Mouse (Mus musculus): Measurements from ENCODE around the gene Uba6. TPM values are rescaled to one million over a fixed set of nuclear protein-coding genes. Genes with fewer than 3 reads are reported as not detected.

Uba6 gene
- 15.5 and 17.0 TPM in 2 replicates for polyA plus RNA-seq (2016; fragmentation: Nextera tagmentation; extraction: Ambion mirVana)

- Histone ChIP-seq H3K27me3 (ENCODE audit: poor library complexity, severe bottlenecking) (no peaks in the 10 kb centered on the region), H3K4me1 (peaks cover 8% of the 10 kb centered on the region), H3K36me3 (replicated peaks) (peaks cover 20% of the 10 kb centered on the region), H3K4me3 (peak within 1 kb of the TSS; percentile 80), H3K9me3 (no peaks in the 10 kb centered on the region), H3K27ac (peak within 1 kb of the TSS; percentile 94)
- DNase-seq (ENCODE audit: extremely low spot score, low spot score): peak; percentile 100
- WGBS: under 1% methylated on average over 67 of the region's 67 CpGs
Measured at GRCm38 (mm10) chr5:86172449-86173161, at the start of gene Uba6. Gene Uba6 (minus strand): TSS chr5:86172803.

DNA sequence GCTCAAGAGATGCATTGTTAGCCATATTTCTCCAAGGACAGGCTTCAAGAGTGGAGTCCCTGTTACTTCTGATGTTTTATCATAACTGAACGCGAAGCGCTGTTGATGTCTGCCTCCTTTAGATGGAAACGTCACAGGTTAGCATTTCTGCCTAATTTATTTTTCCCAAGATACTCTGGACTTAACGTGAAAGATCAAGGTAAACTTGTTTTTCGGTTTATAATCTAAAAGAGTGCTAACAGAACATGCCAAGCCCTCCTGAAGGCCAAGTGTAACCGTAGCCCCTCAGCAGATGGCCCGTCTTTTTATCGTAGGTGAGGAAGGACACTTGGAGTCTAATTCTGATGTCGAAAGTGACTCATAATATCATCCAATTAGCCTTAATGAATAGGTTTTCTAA lies 25.2 kb upstream of the Uba6 start, which contains the start of gene Gnrhr:
Gnrhr (minus strand) TSS at position 101 of the 400 bp plus-strand sequence.
- no peaks in the 10 kb centered on the region for H3K9me3 ChIP-seq
- H3K4me3 ChIP-seq: no peak within 1 kb of the TSS
- H3K4me1 ChIP-seq: no peaks in the 10 kb centered on the region
- 93% methylated on average over 10 of the region's 10 CpGs for WGBS
- no peaks in the 10 kb centered on the region for H3K36me3 ChIP-seq (replicated peaks)
- no peak within 1 kb of the TSS for H3K27ac ChIP-seq
- no peak for DNase-seq (ENCODE audit: extremely low spot score, low spot score)
- no peaks in the 10 kb centered on the region for H3K27me3 ChIP-seq (ENCODE audit: poor library complexity, severe bottlenecking)

GRCm38 (mm10) chr5:86191356-86191755 lies 18.8 kb upstream of the Uba6 start:
- WGBS: 30% methylated on average over 4 of the region's 4 CpGs
- H3K4me1 ChIP-seq: 0 out of 2 replicates have a peak, but pooled peaks cover 3% of the 10 kb centered on the region
- H3K9me3 ChIP-seq: no peaks in the 10 kb centered on the region
- no peak overlapping the region for H3K27ac ChIP-seq
- no peaks in the 10 kb centered on the region for H3K36me3 ChIP-seq (replicated peaks)
- no peak for DNase-seq (ENCODE audit: extremely low spot score, low spot score)
- H3K27me3 ChIP-seq (ENCODE audit: poor library complexity, severe bottlenecking): no peaks in the 10 kb centered on the region
- no peak overlapping the region for H3K4me3 ChIP-seq

DNA sequence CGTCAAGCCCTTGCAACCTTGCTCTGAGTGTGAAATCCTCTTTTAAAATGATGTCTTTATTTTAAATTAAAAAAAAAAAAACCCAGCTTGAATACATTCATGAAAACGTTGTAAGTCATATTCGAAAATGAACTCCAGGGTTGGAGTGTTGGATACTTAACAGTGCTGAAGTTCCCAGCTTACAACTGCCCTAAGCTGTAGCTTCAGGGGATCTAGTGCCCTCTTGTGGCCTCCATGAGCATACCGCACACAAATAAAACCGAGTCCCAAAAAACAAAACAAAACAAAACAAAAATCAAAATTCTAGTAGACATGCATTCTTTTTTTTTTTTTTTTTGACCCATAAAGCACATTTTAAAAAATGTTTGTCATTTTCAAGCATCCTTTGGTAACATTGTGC lies 18.2 kb upstream of the Uba6 start:
- Histone ChIP-seq H3K27me3 (ENCODE audit: poor library complexity, severe bottlenecking) (no peaks in the 10 kb centered on the region), H3K27ac (no peak overlapping the region), H3K36me3 (replicated peaks) (no peaks in the 10 kb centered on the region), H3K4me1 (0 out of 2 replicates have a peak, but pooled peaks cover 3% of the 10 kb centered on the region), H3K4me3 (no peak overlapping the region), H3K9me3 (no peaks in the 10 kb centered on the region)
- 22% methylated on average over 5 of the region's 5 CpGs for WGBS
- no peak for DNase-seq (ENCODE audit: extremely low spot score, low spot score)

DNA sequence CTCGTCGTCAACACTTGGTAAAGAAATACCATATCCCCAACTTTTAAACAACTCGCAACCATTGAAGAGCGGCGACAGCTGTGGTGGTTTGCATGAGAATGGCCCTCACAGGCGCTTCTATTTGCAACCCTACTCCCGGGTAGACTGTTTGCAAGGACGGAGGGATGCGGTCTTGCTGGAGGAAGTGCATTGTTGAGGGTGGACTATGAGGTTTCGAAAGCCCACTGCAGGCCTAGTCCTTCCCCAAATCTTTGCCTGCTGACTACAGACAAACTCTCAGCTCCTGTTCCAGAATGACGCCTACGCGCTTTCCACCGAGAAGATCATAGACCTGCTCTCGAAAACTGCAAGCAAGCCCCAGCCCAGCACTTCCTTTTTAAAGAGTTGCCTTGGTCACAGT lies 17.7 kb upstream of the Uba6 start:
- no peak overlapping the region for H3K27ac ChIP-seq
- DNase-seq (ENCODE audit: extremely low spot score, low spot score): no peak
- WGBS: 47% methylated on average over 15 of the region's 15 CpGs

GRCm38 (mm10) chr5:86187441-86187840 lies 14.8 kb upstream of the Uba6 start:
- Histone ChIP-seq H3K4me3 (no peak overlapping the region), H3K27me3 (ENCODE audit: poor library complexity, severe bottlenecking) (no peaks in the 10 kb centered on the region), H3K36me3 (replicated peaks) (no peaks in the 10 kb centered on the region), H3K4me1 (0 out of 2 replicates have a peak, but pooled peaks cover 3% of the 10 kb centered on the region), H3K27ac (no peak overlapping the region), H3K9me3 (no peaks in the 10 kb centered on the region)
- DNase-seq (ENCODE audit: extremely low spot score, low spot score): no peak
- 89% methylated on average over 6 of the region's 6 CpGs for WGBS

More for the DNA sequence above, 17.7 kb upstream of the Uba6 start:
- Histone ChIP-seq H3K27me3 (ENCODE audit: poor library complexity, severe bottlenecking) (no peaks in the 10 kb centered on the region), H3K36me3 (replicated peaks) (no peaks in the 10 kb centered on the region), H3K9me3 (no peaks in the 10 kb centered on the region), H3K4me1 (0 out of 2 replicates have a peak, but pooled peaks cover 3% of the 10 kb centered on the region), H3K4me3 (no peak overlapping the region)

DNA sequence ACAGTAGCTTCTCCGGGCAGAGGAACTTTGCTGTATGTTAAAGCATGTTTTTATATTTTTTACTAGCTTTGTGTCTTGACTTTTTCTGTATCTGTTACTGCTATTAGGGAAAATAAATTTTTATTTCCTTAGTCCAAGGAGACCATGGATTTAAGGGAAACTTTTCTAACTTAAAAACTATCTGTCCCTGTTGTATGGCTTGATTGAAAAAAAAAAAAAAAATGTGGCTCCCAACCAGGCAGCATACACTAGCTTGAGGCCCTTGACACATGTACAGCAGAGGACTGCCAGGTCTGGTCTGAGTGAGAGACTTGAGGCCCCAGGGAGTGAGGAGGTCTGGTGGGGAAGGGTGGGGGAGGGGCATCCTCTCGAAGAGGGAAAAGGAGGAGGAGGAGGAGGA lies 1.2 kb upstream of the Uba6 start:
- WGBS: 56% methylated on average over 2 of the region's 2 CpGs
- H3K27ac ChIP-seq: no peak overlapping the region
- no peak for DNase-seq (ENCODE audit: extremely low spot score, low spot score)

DNA sequence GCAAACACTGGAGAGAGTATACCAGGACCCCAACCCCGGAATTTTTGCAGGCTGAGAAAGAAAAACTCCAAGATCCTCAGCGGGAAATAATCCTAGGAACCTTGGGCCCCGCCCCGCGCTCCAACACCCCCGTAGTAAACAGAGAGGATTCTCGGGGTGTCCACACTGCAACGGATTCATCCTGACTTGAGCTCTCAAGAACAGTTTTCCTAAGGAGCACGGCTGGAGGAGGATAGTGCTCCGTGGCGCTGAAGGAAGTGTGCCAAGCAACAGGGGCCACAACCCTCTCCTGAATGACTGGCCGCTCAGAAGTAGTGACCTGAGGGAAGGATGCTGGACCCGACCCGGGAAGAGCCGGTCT lies 535 bp downstream of the Uba6 start:
- WGBS: 1% methylated on average over 15 of the region's 15 CpGs
- H3K27me3 ChIP-seq (ENCODE audit: poor library complexity, severe bottlenecking): no peaks in the 10 kb centered on the region
- peak overlapping the region; percentile 80 for H3K4me3 ChIP-seq
- peaks cover 23% of the 10 kb centered on the region for H3K36me3 ChIP-seq (replicated peaks)
- H3K9me3 ChIP-seq: no peaks in the 10 kb centered on the region
- H3K27ac ChIP-seq: peak overlapping the region; percentile 94
- peaks cover 8% of the 10 kb centered on the region for H3K4me1 ChIP-seq
- no peak for DNase-seq (ENCODE audit: extremely low spot score, low spot score)

More for the DNA sequence above, 1.2 kb upstream of the Uba6 start:
- no peaks in the 10 kb centered on the region for H3K9me3 ChIP-seq
- H3K4me3 ChIP-seq: no peak overlapping the region
- peaks cover 8% of the 10 kb centered on the region for H3K4me1 ChIP-seq
- no peaks in the 10 kb centered on the region for H3K27me3 ChIP-seq (ENCODE audit: poor library complexity, severe bottlenecking)
- H3K36me3 ChIP-seq (replicated peaks): peaks cover 10% of the 10 kb centered on the region

DNA sequence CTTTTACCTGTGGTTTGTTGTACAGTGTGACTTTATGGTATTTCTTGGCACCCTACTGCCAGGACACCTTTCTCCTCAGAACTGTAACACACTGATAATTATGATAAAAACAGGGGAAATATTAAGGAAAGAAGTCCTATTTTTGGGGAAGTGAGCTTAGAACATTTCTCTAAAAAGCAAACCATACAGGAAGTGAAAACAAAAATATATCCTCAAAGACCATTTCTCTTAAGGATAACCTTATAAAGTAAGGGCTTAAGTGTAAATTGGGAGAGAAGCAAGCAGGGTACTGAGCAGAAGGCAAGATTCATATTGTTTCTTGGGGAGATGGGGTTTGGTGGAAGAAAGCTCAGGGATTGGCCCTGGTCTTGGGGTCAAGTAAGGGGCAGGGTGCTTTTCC lies 42.8 kb downstream of the Uba6 start:
- no peak overlapping the region for H3K4me3 ChIP-seq

GRCm38 (mm10) chr5:86128749-86129148 lies 43.9 kb downstream of the Uba6 start:
- 95% methylated on average over 1 of the region's 1 CpGs for WGBS
- Histone ChIP-seq H3K9me3 (no peaks in the 10 kb centered on the region), H3K4me1 (no peaks in the 10 kb centered on the region), H3K27ac (no peak overlapping the region), H3K27me3 (ENCODE audit: poor library complexity, severe bottlenecking) (no peaks in the 10 kb centered on the region), H3K4me3 (no peak overlapping the region), H3K36me3 (replicated peaks) (peaks cover 55% of the 10 kb centered on the region)
- DNase-seq (ENCODE audit: extremely low spot score, low spot score): no peak

More for the DNA sequence above, 42.8 kb downstream of the Uba6 start:
- no peaks in the 10 kb centered on the region for H3K4me1 ChIP-seq
- no peaks in the 10 kb centered on the region for H3K9me3 ChIP-seq
- H3K27me3 ChIP-seq (ENCODE audit: poor library complexity, severe bottlenecking): no peaks in the 10 kb centered on the region
- H3K36me3 ChIP-seq (replicated peaks): peaks cover 54% of the 10 kb centered on the region
- no peak for DNase-seq (ENCODE audit: extremely low spot score, low spot score)
- no peak overlapping the region for H3K27ac ChIP-seq

DNA sequence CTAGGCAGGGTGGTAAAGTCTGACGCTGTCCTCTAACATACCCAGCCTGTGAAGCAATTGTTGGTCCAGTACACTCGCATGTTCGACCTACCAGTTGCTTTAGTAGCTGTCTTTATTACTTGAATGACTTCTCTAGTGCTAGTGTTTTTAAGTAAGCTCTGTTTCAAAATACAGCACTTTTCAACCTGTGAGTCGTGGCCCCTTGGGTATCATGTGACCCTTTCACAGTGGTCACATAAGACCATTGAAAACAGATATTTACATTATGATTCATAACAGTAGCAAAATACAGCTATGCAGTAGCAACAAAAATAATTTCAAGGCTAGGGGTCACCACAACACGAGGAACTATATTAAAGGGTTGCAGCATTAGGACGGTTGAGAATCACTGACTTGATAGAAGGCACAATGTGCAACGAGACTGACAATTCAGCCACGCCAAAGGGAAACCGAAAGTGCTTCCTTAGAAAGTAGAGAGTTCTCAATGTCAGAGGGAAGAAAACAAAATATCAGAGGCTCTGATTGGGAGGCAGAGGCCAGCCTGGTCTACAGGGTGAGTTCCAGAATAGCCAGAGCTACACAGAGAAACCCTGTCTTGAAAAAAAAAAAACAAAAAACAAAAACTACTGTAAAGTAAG lies 54.0 kb downstream of the Uba6 start:
- Histone ChIP-seq H3K4me1 (no peaks in the 10 kb centered on the region), H3K4me3 (no peak overlapping the region), H3K9me3 (no peaks in the 10 kb centered on the region), H3K27ac (no peak overlapping the region), H3K36me3 (replicated peaks) (peaks cover 51% of the 10 kb centered on the region), H3K27me3 (ENCODE audit: poor library complexity, severe bottlenecking) (no peaks in the 10 kb centered on the region)
- DNase-seq (ENCODE audit: extremely low spot score, low spot score): no peak
- WGBS: 93% methylated on average over 9 of the region's 9 CpGs

DNA sequence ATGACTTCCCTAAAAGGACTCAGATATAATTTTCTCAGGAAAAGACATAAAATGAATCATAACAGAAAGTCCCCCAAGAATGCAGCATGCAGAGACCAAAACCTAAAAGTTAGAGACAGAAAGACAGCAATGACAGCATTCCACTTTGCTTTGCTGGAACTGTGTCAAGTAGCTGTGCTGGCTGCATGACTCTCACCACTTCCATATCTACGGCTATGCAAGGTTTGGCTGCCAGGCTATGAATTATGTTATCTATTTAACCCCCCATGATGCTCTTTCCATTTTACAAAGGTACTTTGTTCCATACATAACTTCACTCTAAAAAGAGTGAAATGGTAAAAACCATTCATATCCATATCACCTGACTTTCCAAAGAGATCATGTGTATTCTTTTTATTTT lies 58.6 kb downstream of the Uba6 start:
- no peaks in the 10 kb centered on the region for H3K4me1 ChIP-seq
- 94% methylated on average over 1 of the region's 1 CpGs for WGBS
- no peaks in the 10 kb centered on the region for H3K9me3 ChIP-seq
- peaks cover 38% of the 10 kb centered on the region for H3K36me3 ChIP-seq (replicated peaks)
- no peak overlapping the region for H3K27ac ChIP-seq
- DNase-seq (ENCODE audit: extremely low spot score, low spot score): no peak
- H3K27me3 ChIP-seq (ENCODE audit: poor library complexity, severe bottlenecking): no peaks in the 10 kb centered on the region
- no peak overlapping the region for H3K4me3 ChIP-seq

GRCm38 (mm10) chr5:86113037-86113436 lies 59.6 kb downstream of the Uba6 start:
- no peak for DNase-seq (ENCODE audit: extremely low spot score, low spot score)
- Histone ChIP-seq H3K4me3 (no peak overlapping the region), H3K9me3 (no peaks in the 10 kb centered on the region), H3K27ac (no peak overlapping the region), H3K36me3 (replicated peaks) (peaks cover 31% of the 10 kb centered on the region), H3K27me3 (ENCODE audit: poor library complexity, severe bottlenecking) (no peaks in the 10 kb centered on the region), H3K4me1 (no peaks in the 10 kb centered on the region)
- whole genome bisulfite sequencing: 99% methylated on average over 2 of the region's 2 CpGs

All from forebrain, embryonic 10.5 days (tissue).